Mouse (Mus musculus): Measurements from ENCODE around the gene Sit1. TPM values are rescaled to one million over a fixed set of nuclear protein-coding genes. Genes with fewer than 3 reads are reported as not detected.

The Sit1 gene
- polyA plus RNA-seq, 3 experiments from 2014 or later: 142 to 164 (median 156) TPM

- no peak for ATAC-seq
These were observed 16.7 kb downstream of the Sit1 start for GRCm38 (mm10) chr4:43466872-43467271.

GRCm38 (mm10) chr4:43465935-43466334, 17.6 kb downstream of the Sit1 start:
- no peak for ATAC-seq

- no peak for ATAC-seq
These were observed 20.4 kb downstream of the Sit1 start for GRCm38 (mm10) chr4:43463102-43463501.

GRCm38 (mm10) chr4:43457124-43457523, 26.4 kb downstream of the Sit1 start:
- peak; percentile 4 for ATAC-seq

GRCm38 (mm10) chr4:43456470-43456869, 27.1 kb downstream of the Sit1 start:
- peak; percentile 90 for ATAC-seq

GRCm38 (mm10) chr4:43454041-43454836, 29.3 kb downstream of the Sit1 start, which contains the start of gene Cd72:
Gene Cd72, minus strand, starts transcription at chr4:43454628.
- ATAC-seq: peak; percentile 22

- ATAC-seq: no peak
These were observed 30.1 kb downstream of the Sit1 start for GRCm38 (mm10) chr4:43453413-43453812.

- ATAC-seq: no peak
These were observed 31.2 kb downstream of the Sit1 start for GRCm38 (mm10) chr4:43452315-43452714.

- no peak for ATAC-seq
These were observed 35.0 kb downstream of the Sit1 start for GRCm38 (mm10) chr4:43448554-43448953.

GRCm38 (mm10) chr4:43447251-43447650, 36.3 kb downstream of the Sit1 start:
- ATAC-seq: no peak

- ATAC-seq: no peak
These were observed 40.0 kb downstream of the Sit1 start for GRCm38 (mm10) chr4:43443511-43443910.

- peak; percentile 26 for ATAC-seq
These were observed 40.8 kb downstream of the Sit1 start for GRCm38 (mm10) chr4:43442456-43443361.

GRCm38 (mm10) chr4:43442044-43442443, 41.5 kb downstream of the Sit1 start:
- peak; percentile 95 for ATAC-seq

- ATAC-seq: no peak
These were observed 41.9 kb downstream of the Sit1 start, which contains the start of gene Tesk1 for GRCm38 (mm10) chr4:43441639-43442038. Gene Tesk1, plus strand, starts transcription at chr4:43441939.

- no peak for ATAC-seq
These were observed 50.7 kb downstream of the Sit1 start for GRCm38 (mm10) chr4:43432832-43433231.

Other genes starting within 250 kb of the Sit1 start
- gene Atp8b5, start 216.6 kb downstream of the Sit1 start, polyA plus RNA-seq (2017; shearing (Covaris generic)): not detected
- not detected for gene Rusc2, start 101.8 kb downstream of the Sit1 start, polyA plus RNA-seq (2017; shearing (Covaris generic))
- gene Fam166b, start 54.6 kb downstream of the Sit1 start, polyA plus RNA-seq (2017; shearing (Covaris generic)): not detected
- gene Tesk1, start 41.8 kb downstream of the Sit1 start, polyA plus RNA-seq (2017; shearing (Covaris generic)): 1 to 10 TPM in 1 of 3 experiments, under 1 TPM in 2; 0.29 to 1.1 (median 0.66) TPM
- gene Cd72, start 29.1 kb downstream of the Sit1 start, polyA plus RNA-seq (2017; shearing (Covaris generic)): 100 to 1,000 TPM in 1 of 3 experiments, 10 to 100 TPM in 2; 18.7 to 104 (median 96.4) TPM
- 10 to 100 TPM; 36.5 to 72.9 (median 72.1) TPM for gene Ccdc107, start 9.2 kb upstream of the Sit1 start, polyA plus RNA-seq (2017; shearing (Covaris generic))
- 10 to 100 TPM in 1 of 3 experiments, 1 to 10 TPM in 2; 5.1 to 10.3 (median 6.2) TPM for gene Arhgef39, start 16.0 kb upstream of the Sit1 start, polyA plus RNA-seq (2017; shearing (Covaris generic))
- gene Car9, start 23.2 kb upstream of the Sit1 start, polyA plus RNA-seq (2017; shearing (Covaris generic)): under 1 TPM; 0.48 to 0.84 (median 0.79) TPM
- not detected for gene Tpm2, start 40.0 kb upstream of the Sit1 start, polyA plus RNA-seq (2017; shearing (Covaris generic))
- 100 to 1,000 TPM in 1 of 3 experiments, 10 to 100 TPM in 2; 90.0 to 104 (median 99.8) TPM for gene Creb3, start 78.6 kb upstream of the Sit1 start, polyA plus RNA-seq (2017; shearing (Covaris generic))
- gene Tln1, start 79.0 kb upstream of the Sit1 start, polyA plus RNA-seq (2017; shearing (Covaris generic)): 100 to 1,000 TPM in 1 of 3 experiments, 10 to 100 TPM in 2; 77.8 to 132 (median 93.7) TPM
- gene Rgp1, start 95.0 kb upstream of the Sit1 start, polyA plus RNA-seq (2017; shearing (Covaris generic)): 10 to 100 TPM; 12.4 to 13.5 (median 12.6) TPM
- gene Gba2, start 95.1 kb upstream of the Sit1 start, polyA plus RNA-seq (2017; shearing (Covaris generic)): 10 to 100 TPM; 12.8 to 14.6 (median 14.2) TPM
- gene Msmp, start 100.8 kb upstream of the Sit1 start, polyA plus RNA-seq (2017; shearing (Covaris generic)): not detected
- not detected for gene Npr2, start 148.2 kb upstream of the Sit1 start, polyA plus RNA-seq (2017; shearing (Covaris generic))
- under 1 TPM in 1 of 3 experiments, not detected in 2; 0.54 TPM for gene Spag8, start 169.9 kb upstream of the Sit1 start, polyA plus RNA-seq (2017; shearing (Covaris generic))
- 10 to 100 TPM; 30.3 to 47.5 (median 34.2) TPM for gene Hint2, start 172.7 kb upstream of the Sit1 start, polyA plus RNA-seq (2017; shearing (Covaris generic))
- gene Tmem8b, start 185.2 kb upstream of the Sit1 start, polyA plus RNA-seq (2017; shearing (Covaris generic)): 1 to 10 TPM in 1 of 3 experiments, under 1 TPM in 2; 0.87 to 1.0 (median 0.87) TPM
- gene Fam221b, start 185.4 kb upstream of the Sit1 start, polyA plus RNA-seq (2017; shearing (Covaris generic)): 1 to 10 TPM; 2.8 to 3.7 (median 3.4) TPM
- gene Olfr70, start 217.1 kb upstream of the Sit1 start, polyA plus RNA-seq (2017; shearing (Covaris generic)): not detected
- not detected for gene Olfr71, start 226.5 kb upstream of the Sit1 start, polyA plus RNA-seq (2017; shearing (Covaris generic))
- not detected for gene Hrct1, start 243.5 kb upstream of the Sit1 start, polyA plus RNA-seq (2017; shearing (Covaris generic))
- under 1 TPM in 1 of 3 experiments, not detected in 2; 0.23 TPM for gene Spaar, start 246.3 kb upstream of the Sit1 start, polyA plus RNA-seq (2017; shearing (Covaris generic))

Data from inflammation-experienced regulatory T-cells, adult 6 months (primary cell).